Mouse (Mus musculus): ENCODE data around the gene Krt73. TPM values are rescaled to one million over a fixed set of nuclear protein-coding genes. Genes with fewer than 3 reads are reported as not detected.

Gene Krt73
- polyA plus RNA-seq (2015; fragmentation: Nextera tagmentation; extraction: Ambion mirVana): not detected in 2 replicates

DNA sequence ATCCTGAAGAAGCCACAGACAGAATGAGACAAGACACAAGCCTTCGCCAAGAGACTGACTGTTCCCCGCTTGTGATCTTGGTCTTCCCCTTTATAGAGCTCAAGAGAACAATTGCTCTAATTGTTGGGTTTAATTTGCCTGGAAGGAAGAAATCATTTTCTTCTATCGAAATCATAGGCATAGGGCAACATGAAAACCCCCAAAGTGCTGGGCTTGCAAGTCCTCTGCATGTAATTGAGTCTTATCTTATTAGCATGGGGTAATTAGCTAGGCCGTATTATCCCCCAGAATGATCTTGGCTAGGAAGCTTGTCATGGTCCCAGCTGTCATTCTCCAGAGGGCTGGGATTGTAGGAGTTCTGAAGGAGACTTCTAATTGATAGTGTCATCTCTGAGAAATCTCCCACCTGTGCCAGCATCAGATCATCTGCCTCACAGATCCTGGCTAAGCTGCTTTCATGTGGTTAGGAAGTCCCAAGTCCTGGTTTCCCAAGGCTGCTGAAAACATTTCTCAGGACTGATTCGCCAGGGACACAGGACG lies at the start of gene Krt73:
Krt73 (minus strand) TSS at position 51 of the 540 bp plus-strand sequence.

DNA sequence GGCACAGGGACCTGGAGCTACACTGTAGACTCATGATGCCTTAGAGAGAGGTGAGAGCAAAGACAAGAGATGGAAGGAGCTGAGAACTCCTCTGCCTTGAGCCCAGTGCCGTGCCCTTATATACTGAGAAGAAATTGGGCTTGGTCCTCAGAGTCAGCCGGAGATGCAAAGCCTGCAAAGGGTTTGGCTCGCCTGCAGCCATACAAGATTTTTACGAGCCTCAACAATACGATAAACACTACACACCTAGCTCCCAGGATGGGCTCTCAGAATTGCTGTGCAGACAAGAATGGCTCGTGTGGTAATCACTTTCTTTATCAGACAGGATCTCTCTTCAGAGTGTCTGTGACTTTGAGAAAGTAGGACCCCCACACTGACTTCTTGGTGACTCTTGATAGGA lies 48.5 kb upstream of the Krt73 start, which contains the start of gene Krt1:
Krt1 (minus strand) TSS at position 101 of the 400 bp plus-strand sequence.

DNA sequence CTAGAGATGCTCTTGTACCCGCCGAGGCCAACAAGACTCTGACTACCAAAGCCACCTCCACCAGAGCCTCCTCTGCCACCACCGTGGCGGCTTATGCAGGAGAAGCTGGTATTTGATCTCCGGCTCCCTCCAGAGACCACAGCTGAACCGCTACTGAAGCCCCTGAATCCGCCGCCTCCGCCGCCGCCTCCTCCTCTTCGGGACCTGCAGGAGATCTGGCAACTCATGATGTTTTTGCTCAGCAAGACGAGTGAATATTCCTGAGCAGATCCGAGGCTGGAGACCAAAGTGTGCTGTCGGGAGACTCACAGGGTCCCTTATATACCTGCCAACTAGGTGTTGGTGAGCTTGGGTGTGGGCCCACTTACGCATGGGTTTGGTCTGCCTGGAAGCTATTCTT lies 15.7 kb upstream of the Krt73 start, which contains the start of gene Krt2:
Krt2 (minus strand) TSS at position 295 of the 400 bp plus-strand sequence.

GRCm38 (mm10) chr15:101786360-101786759 lies 15.8 kb downstream of the Krt73 start, which contains the start of gene Krt72:
Krt72 (minus strand) TSS chr15:101786460.

Other genes with a start within 250 kb of the Krt73 start
- gene Krt90, start 239.4 kb downstream of the Krt73 start, polyA plus RNA-seq (2015; fragmentation: Nextera tagmentation; extraction: Ambion mirVana): not detected in 2 replicates
- gene Krt75, start 228.4 kb downstream of the Krt73 start, polyA plus RNA-seq (2015; fragmentation: Nextera tagmentation; extraction: Ambion mirVana): not detected in 2 replicates
- gene Gm5414, start 174.2 kb downstream of the Krt73 start, polyA plus RNA-seq (2015; fragmentation: Nextera tagmentation; extraction: Ambion mirVana): not detected in 2 replicates
- not detected in 2 replicates for gene Gm5478, start 155.0 kb downstream of the Krt73 start, polyA plus RNA-seq (2015; fragmentation: Nextera tagmentation; extraction: Ambion mirVana)
- 0.06 TPM in 2 replicates for gene Krt6b, start 122.1 kb downstream of the Krt73 start, polyA plus RNA-seq (2015; fragmentation: Nextera tagmentation; extraction: Ambion mirVana)
- 0.14 TPM in 1 of 2 replicates, not detected in the other for gene Krt6a, start 108.0 kb downstream of the Krt73 start, polyA plus RNA-seq (2015; fragmentation: Nextera tagmentation; extraction: Ambion mirVana)
- gene Krt5, start 89.4 kb downstream of the Krt73 start, polyA plus RNA-seq (2015; fragmentation: Nextera tagmentation; extraction: Ambion mirVana): 0.06 and 0.11 TPM in 2 replicates
- not detected in 2 replicates for gene Krt71, start 59.2 kb downstream of the Krt73 start, polyA plus RNA-seq (2015; fragmentation: Nextera tagmentation; extraction: Ambion mirVana)
- not detected in 2 replicates for gene Krt72, start 15.9 kb downstream of the Krt73 start, polyA plus RNA-seq (2015; fragmentation: Nextera tagmentation; extraction: Ambion mirVana)
- gene Krt2, start 15.8 kb upstream of the Krt73 start, polyA plus RNA-seq (2015; fragmentation: Nextera tagmentation; extraction: Ambion mirVana): not detected in 2 replicates
- gene Krt1, start 48.4 kb upstream of the Krt73 start, polyA plus RNA-seq (2015; fragmentation: Nextera tagmentation; extraction: Ambion mirVana): 0.40 and 0.72 TPM in 2 replicates
- gene Krt77, start 67.4 kb upstream of the Krt73 start, polyA plus RNA-seq (2015; fragmentation: Nextera tagmentation; extraction: Ambion mirVana): not detected in 2 replicates
- not detected in 2 replicates for gene Krt76, start 90.6 kb upstream of the Krt73 start, polyA plus RNA-seq (2015; fragmentation: Nextera tagmentation; extraction: Ambion mirVana)
- gene Krt4, start 122.4 kb upstream of the Krt73 start, polyA plus RNA-seq (2015; fragmentation: Nextera tagmentation; extraction: Ambion mirVana): 0.59 and 1.5 TPM in 2 replicates
- gene Krt79, start 138.0 kb upstream of the Krt73 start, polyA plus RNA-seq (2015; fragmentation: Nextera tagmentation; extraction: Ambion mirVana): 0.12 and 0.16 TPM in 2 replicates
- gene Krt78, start 151.9 kb upstream of the Krt73 start, polyA plus RNA-seq (2015; fragmentation: Nextera tagmentation; extraction: Ambion mirVana): not detected in 2 replicates
- 9.5 and 10.6 TPM in 2 replicates for gene Krt8, start 202.1 kb upstream of the Krt73 start, polyA plus RNA-seq (2015; fragmentation: Nextera tagmentation; extraction: Ambion mirVana)
- 6.5 and 7.8 TPM in 2 replicates for gene Krt18, start 225.8 kb upstream of the Krt73 start, polyA plus RNA-seq (2015; fragmentation: Nextera tagmentation; extraction: Ambion mirVana)

All from spleen, postnatal 0 days (tissue).